Mouse (Mus musculus): ENCODE data around the gene Olfr455. TPM values are rescaled to one million over a fixed set of nuclear protein-coding genes. Genes with fewer than 3 reads are reported as not detected.

The Olfr455 gene
- not detected for polyA plus RNA-seq (2014; fragmentation: Illumina TruSeq; extraction: RNeasy Lipid Tissue Mini Kit (QIAGEN cat#74804); ENCODE audit: low read depth, low replicate concordance)

GRCm38 (mm10) chr6:42547461-42547860 is at the start of gene Olfr455:
Gene Olfr455 (minus strand): TSS chr6:42547587.

GRCm38 (mm10) chr6:42487114-42487513 is 60.3 kb downstream of the Olfr455 start, which contains the start of gene Olfr456:
Gene Olfr456 (minus strand): TSS chr6:42487214.

Other genes starting within 250 kb of the Olfr455 start
- 0.50 TPM for gene Fam131b, start 222.9 kb downstream of the Olfr455 start, polyA plus RNA-seq (2014; fragmentation: Illumina TruSeq; extraction: RNeasy Lipid Tissue Mini Kit (QIAGEN cat#74804); ENCODE audit: low read depth, low replicate concordance)
- 0.85 TPM for gene Zyx, start 198.0 kb downstream of the Olfr455 start, polyA plus RNA-seq (2014; fragmentation: Illumina TruSeq; extraction: RNeasy Lipid Tissue Mini Kit (QIAGEN cat#74804); ENCODE audit: low read depth, low replicate concordance)
- gene Epha1, start 174.3 kb downstream of the Olfr455 start, polyA plus RNA-seq (2014; fragmentation: Illumina TruSeq; extraction: RNeasy Lipid Tissue Mini Kit (QIAGEN cat#74804); ENCODE audit: low read depth, low replicate concordance) = not detected
- gene Tas2r143, start 147.3 kb downstream of the Olfr455 start, polyA plus RNA-seq (2014; fragmentation: Illumina TruSeq; extraction: RNeasy Lipid Tissue Mini Kit (QIAGEN cat#74804); ENCODE audit: low read depth, low replicate concordance) = not detected
- not detected for gene Tas2r135, start 142.2 kb downstream of the Olfr455 start, polyA plus RNA-seq (2014; fragmentation: Illumina TruSeq; extraction: RNeasy Lipid Tissue Mini Kit (QIAGEN cat#74804); ENCODE audit: low read depth, low replicate concordance)
- gene Tas2r126, start 113.1 kb downstream of the Olfr455 start, polyA plus RNA-seq (2014; fragmentation: Illumina TruSeq; extraction: RNeasy Lipid Tissue Mini Kit (QIAGEN cat#74804); ENCODE audit: low read depth, low replicate concordance) = not detected
- gene Olfr458, start 82.4 kb downstream of the Olfr455 start, polyA plus RNA-seq (2014; fragmentation: Illumina TruSeq; extraction: RNeasy Lipid Tissue Mini Kit (QIAGEN cat#74804); ENCODE audit: low read depth, low replicate concordance) = not detected
- gene Olfr457, start 71.3 kb downstream of the Olfr455 start, polyA plus RNA-seq (2014; fragmentation: Illumina TruSeq; extraction: RNeasy Lipid Tissue Mini Kit (QIAGEN cat#74804); ENCODE audit: low read depth, low replicate concordance) = not detected
- gene Olfr456, start 60.4 kb downstream of the Olfr455 start, polyA plus RNA-seq (2014; fragmentation: Illumina TruSeq; extraction: RNeasy Lipid Tissue Mini Kit (QIAGEN cat#74804); ENCODE audit: low read depth, low replicate concordance) = not detected
- gene Tcaf3, start 50.1 kb upstream of the Olfr455 start, polyA plus RNA-seq (2014; fragmentation: Illumina TruSeq; extraction: RNeasy Lipid Tissue Mini Kit (QIAGEN cat#74804); ENCODE audit: low read depth, low replicate concordance) = not detected
- 0.56 TPM for gene Tcaf2, start 97.7 kb upstream of the Olfr455 start, polyA plus RNA-seq (2014; fragmentation: Illumina TruSeq; extraction: RNeasy Lipid Tissue Mini Kit (QIAGEN cat#74804); ENCODE audit: low read depth, low replicate concordance)
- 2.5 TPM for gene Tcaf1, start 162.5 kb upstream of the Olfr455 start, polyA plus RNA-seq (2014; fragmentation: Illumina TruSeq; extraction: RNeasy Lipid Tissue Mini Kit (QIAGEN cat#74804); ENCODE audit: low read depth, low replicate concordance)
- not detected for gene Olfr453, start 191.8 kb upstream of the Olfr455 start, polyA plus RNA-seq (2014; fragmentation: Illumina TruSeq; extraction: RNeasy Lipid Tissue Mini Kit (QIAGEN cat#74804); ENCODE audit: low read depth, low replicate concordance)
- not detected for gene Olfr38, start 208.8 kb upstream of the Olfr455 start, polyA plus RNA-seq (2014; fragmentation: Illumina TruSeq; extraction: RNeasy Lipid Tissue Mini Kit (QIAGEN cat#74804); ENCODE audit: low read depth, low replicate concordance)
- not detected for gene Olfr452, start 237.5 kb upstream of the Olfr455 start, polyA plus RNA-seq (2014; fragmentation: Illumina TruSeq; extraction: RNeasy Lipid Tissue Mini Kit (QIAGEN cat#74804); ENCODE audit: low read depth, low replicate concordance)